In the genomic region with DNA sequence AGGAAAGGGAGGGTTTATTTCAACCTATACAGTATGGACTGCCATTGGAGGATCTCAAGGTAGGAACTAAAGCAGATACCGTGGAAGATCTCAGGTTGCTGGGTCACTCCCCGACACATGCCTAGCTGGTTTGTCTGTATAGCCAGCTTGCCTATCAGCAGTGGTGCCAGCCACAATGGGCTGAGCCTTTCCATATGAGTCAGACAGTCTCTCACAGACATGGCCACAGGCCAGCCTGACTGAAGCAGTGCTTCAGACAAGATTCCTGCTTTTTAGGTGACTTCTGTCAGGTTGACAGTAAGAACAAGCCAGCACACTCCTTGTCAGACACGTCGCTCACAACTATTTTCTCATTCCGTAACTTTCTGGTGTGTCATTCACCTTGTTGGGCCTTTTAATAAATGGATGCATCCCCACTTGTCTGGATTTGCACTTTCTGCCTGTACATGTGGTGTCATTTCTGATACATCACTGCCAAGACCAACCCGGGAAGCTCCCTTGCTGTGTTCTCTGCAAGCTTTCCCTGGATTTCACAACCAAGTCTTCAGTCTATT, we compare ENCODE assay signal across 29 mouse cellular contexts. TPM values are rescaled to one million over a fixed set of nuclear protein-coding genes. Genes with fewer than 3 reads are reported as not detected.
DNase-seq lines count a peak whose midpoint lies in the region; ATAC-seq and TF ChIP-seq lines count a peak whose summit lies in the region.
"Had no signal": no experiment of that assay in that cellular context is flagged by ENCODE, and none has a peak within 500 bp of the region (broad histone marks: within the 10 kb centered on the region; RNA-seq: fewer than 3 reads in every experiment).

No protein-coding gene starts in this region.

- peak; percentile 22 for DNase-seq in adrenal gland, postnatal 25 days
- DNase-seq in adrenal gland, adult 8-10 months = no peak
- DNase-seq in stomach, postnatal 0 days (ENCODE audit: low spot score) = no peak
- DNase-seq in testis, postnatal 10 days (ENCODE audit: low spot score) = no peak
- DNase-seq: cerebellum, adult 8-10 months; cerebellum, postnatal 36 days; embryo, embryonic 11 days; forebrain, postnatal 0 days; gastrocnemius, postnatal 36 days; kidney, adult 2 months; kidney, postnatal 25 days; lung, adult 18-20 months; lung, postnatal 10 days; right cerebral cortex, postnatal 14 days; spleen, adult 18-20 months; thymus, postnatal 25 days had no signal

- no peak overlapping the region for H3K9ac ChIP-seq in stomach, embryonic 16.5 days (ENCODE audit: low read length)
- H3K9ac ChIP-seq in stomach, postnatal 0 days (ENCODE audit: low read length) = no peak overlapping the region
- no peak overlapping the region for H3K9ac ChIP-seq in embryonic facial prominence, embryonic 15.5 days
- no peak overlapping the region for H3K9ac ChIP-seq in midbrain, embryonic 13.5 days (replicated peaks)
- H3K9ac ChIP-seq: forebrain, postnatal 0 days; hindbrain, embryonic 15.5 days; midbrain, embryonic 12.5 days had no signal

- no peak for TF ChIP-seq EP300 in stomach, postnatal 0 days (optimal IDR thresholded peaks at IDR 0.05)

- TF ChIP-seq CTCF in stomach, postnatal 0 days (IDR thresholded peaks at IDR 0.05; ENCODE audit: low read depth) = no peak

- peaks cover 3% of the 10 kb centered on the region; the same call in 1 of the 2 replicates for H3K4me1 ChIP-seq in stomach, embryonic 16.5 days (ENCODE audit: control insufficient read depth, insufficient read depth, low read length)
- no peaks in the 10 kb centered on the region for H3K4me1 ChIP-seq in stomach, postnatal 0 days (replicated peaks; ENCODE audit: control insufficient read depth, insufficient read depth)
- H3K4me1 ChIP-seq in embryonic facial prominence, embryonic 15.5 days = no peaks in the 10 kb centered on the region
- no peaks in the 10 kb centered on the region for H3K4me1 ChIP-seq in midbrain, embryonic 13.5 days (replicated peaks)
- H3K4me1 ChIP-seq: heart, embryonic 10.5 days; hindbrain, embryonic 15.5 days; midbrain, embryonic 12.5 days had no signal

- 0 out of 2 replicates have a peak, but pooled peaks have one; percentile 29 for ATAC-seq in stomach, embryonic 16.5 days (ENCODE audit: insufficient read depth, low FRiP score)
- ATAC-seq in stomach, postnatal 0 days (ENCODE audit: low FRiP score, low TSS enrichment) = no peak
- ATAC-seq in embryonic facial prominence, embryonic 15.5 days (ENCODE audit: insufficient number of reproducible peaks, low FRiP score, low TSS enrichment, low read depth) = no peak
- no peak for ATAC-seq in midbrain, embryonic 13.5 days
- no peak for ATAC-seq in CD4-positive, CD25-positive, alpha-beta regulatory T cell, adult 4 months
- ATAC-seq: forebrain, postnatal 0 days; Patski had no signal

- WGBS in stomach, embryonic 16.5 days = 67% methylated on average over 6 of the region's 6 CpGs
- 57% methylated on average over 6 of the region's 6 CpGs for WGBS in stomach, postnatal 0 days
- WGBS in embryonic facial prominence, embryonic 15.5 days = 63% methylated on average over 6 of the region's 6 CpGs
- WGBS in midbrain, embryonic 13.5 days = 90% methylated on average over 6 of the region's 6 CpGs

- peak overlapping the region; percentile 50; the same call in 1 of the 2 replicates for H3K27ac ChIP-seq in stomach, embryonic 16.5 days (ENCODE audit: low read length)
- H3K27ac ChIP-seq in stomach, postnatal 0 days (replicated peaks) = no peak overlapping the region
- 0 out of 2 replicates have a peak overlapping the region, but pooled peaks have one; percentile 31 for H3K27ac ChIP-seq in embryonic facial prominence, embryonic 15.5 days (replicated peaks)
- H3K27ac ChIP-seq in midbrain, embryonic 13.5 days = no peak overlapping the region
- H3K27ac ChIP-seq: heart, embryonic 10.5 days; hindbrain, embryonic 15.5 days; layer of hippocampus, adult 2 months; midbrain, embryonic 12.5 days had no signal

- no peaks in the 10 kb centered on the region for H3K27me3 ChIP-seq in stomach, embryonic 16.5 days (ENCODE audit: control insufficient read depth, insufficient read depth, low read length)
- no peaks in the 10 kb centered on the region for H3K27me3 ChIP-seq in stomach, postnatal 0 days (ENCODE audit: control insufficient read depth, insufficient read depth, low read length)
- H3K27me3 ChIP-seq in embryonic facial prominence, embryonic 15.5 days = peaks cover 6% of the 10 kb centered on the region; the same call in 1 of the 2 replicates
- peaks cover 7% of the 10 kb centered on the region; the same call in 1 of the 2 replicates for H3K27me3 ChIP-seq in midbrain, embryonic 13.5 days

- H3K9me3 ChIP-seq in stomach, embryonic 16.5 days (replicated peaks; ENCODE audit: control insufficient read depth, low read length) = 0 out of 2 replicates have a peak, but pooled peaks cover 2% of the 10 kb centered on the region
- peaks cover 2% of the 10 kb centered on the region; the same call in 1 of the 2 replicates for H3K9me3 ChIP-seq in stomach, postnatal 0 days (ENCODE audit: control insufficient read depth, low read length)
- H3K9me3 ChIP-seq in embryonic facial prominence, embryonic 15.5 days (replicated peaks) = no peaks in the 10 kb centered on the region
- no peaks in the 10 kb centered on the region for H3K9me3 ChIP-seq in midbrain, embryonic 13.5 days
- H3K9me3 ChIP-seq: heart, embryonic 10.5 days; hindbrain, embryonic 15.5 days; midbrain, embryonic 12.5 days had no signal

- no peaks in the 10 kb centered on the region for H3K36me3 ChIP-seq in stomach, embryonic 16.5 days (ENCODE audit: control insufficient read depth, insufficient read depth, low read length)
- no peaks in the 10 kb centered on the region for H3K36me3 ChIP-seq in stomach, postnatal 0 days (ENCODE audit: control insufficient read depth, insufficient read depth, low read length)
- no peaks in the 10 kb centered on the region for H3K36me3 ChIP-seq in embryonic facial prominence, embryonic 15.5 days
- no peaks in the 10 kb centered on the region for H3K36me3 ChIP-seq in midbrain, embryonic 13.5 days
- H3K36me3 ChIP-seq: heart, embryonic 10.5 days; hindbrain, embryonic 15.5 days; midbrain, embryonic 12.5 days had no signal

- no peak overlapping the region for H3K4me2 ChIP-seq in stomach, embryonic 16.5 days (ENCODE audit: low read depth, low read length)
- H3K4me2 ChIP-seq in stomach, postnatal 0 days (replicated peaks; ENCODE audit: low read depth) = no peak overlapping the region
- no peak overlapping the region for H3K4me2 ChIP-seq in embryonic facial prominence, embryonic 15.5 days (replicated peaks)
- no peak overlapping the region for H3K4me2 ChIP-seq in midbrain, embryonic 13.5 days (replicated peaks)
- H3K4me2 ChIP-seq: hindbrain, embryonic 15.5 days; liver, embryonic 11.5 days; midbrain, embryonic 12.5 days had no signal

- H3K4me3 ChIP-seq in stomach, embryonic 16.5 days (replicated peaks; ENCODE audit: low read length) = no peak overlapping the region
- H3K4me3 ChIP-seq in stomach, postnatal 0 days (ENCODE audit: low read depth, low read length) = no peak overlapping the region
- H3K4me3 ChIP-seq in embryonic facial prominence, embryonic 15.5 days (replicated peaks) = no peak overlapping the region
- no peak overlapping the region for H3K4me3 ChIP-seq in midbrain, embryonic 13.5 days (replicated peaks)
- H3K4me3 ChIP-seq: heart, embryonic 10.5 days; hindbrain, embryonic 15.5 days; layer of hippocampus, adult 2 months; midbrain, embryonic 12.5 days had no signal

RNA-seq across cellular contexts. Expression of a gene that starts 5.8 kb away (rescaled TPM):
- 0.14 and 0.18 TPM in 2 replicates for total RNA-seq in adrenal gland, postnatal 25 days (2021)
- under 1 TPM; 0.41 to 0.83 (median 0.55) TPM for total RNA-seq in adrenal gland, adult 8-10 months (2022)
- polyA plus RNA-seq in stomach, embryonic 16.5 days (2015; fragmentation: Nextera tagmentation; extraction: Ambion mirVana) = 0.29 and 0.34 TPM in 2 replicates
- 0.22 and 0.30 TPM in 2 replicates for polyA plus RNA-seq in stomach, postnatal 0 days (2015; fragmentation: Nextera tagmentation; extraction: Ambion mirVana)
- polyA plus RNA-seq in embryonic facial prominence, embryonic 15.5 days (2015; fragmentation: Nextera tagmentation; extraction: Ambion mirVana) = 0.46 and 0.47 TPM in 2 replicates
- polyA plus RNA-seq in midbrain, embryonic 13.5 days (2015; fragmentation: Nextera tagmentation; extraction: Ambion mirVana) = 3.7 and 3.8 TPM in 2 replicates
- not detected for polyA plus RNA-seq in CD4-positive, CD25-positive, alpha-beta regulatory T cell, adult 4 months (2017; shearing (Covaris generic))
- total RNA-seq: gastrocnemius, postnatal 36 days; hematopoietic stem cell, adult 5-6 weeks had no signal
- polyA plus RNA-seq: C2C12; limb, embryonic 11.5 days; liver, embryonic 11.5 days; Patski had no signal

Comparison
In these comparisons a context has a peak if more than half of its experiments do, and no peak if none do; other contexts are left out.
1. H3K27ac ChIP-seq: peak in stomach, embryonic 16.5 days (single experiment) and embryonic facial prominence, embryonic 15.5 days (single experiment); none in stomach, postnatal 0 days (single experiment) and midbrain, embryonic 13.5 days (single experiment).